Mouse (Mus musculus): ENCODE results near the gene Cmah. TPM values are rescaled to one million over a fixed set of nuclear protein-coding genes. Genes with fewer than 3 reads are reported as not detected.
"Not testable (repeated sequence)": the region's sequence is repeated elsewhere in the genome, so short reads cannot be mapped to it uniquely, and the experiment has no call there.

Cmah gene
- polyA plus RNA-seq, 1 experiment from 2014 or later, result 0.13 TPM

DNA sequence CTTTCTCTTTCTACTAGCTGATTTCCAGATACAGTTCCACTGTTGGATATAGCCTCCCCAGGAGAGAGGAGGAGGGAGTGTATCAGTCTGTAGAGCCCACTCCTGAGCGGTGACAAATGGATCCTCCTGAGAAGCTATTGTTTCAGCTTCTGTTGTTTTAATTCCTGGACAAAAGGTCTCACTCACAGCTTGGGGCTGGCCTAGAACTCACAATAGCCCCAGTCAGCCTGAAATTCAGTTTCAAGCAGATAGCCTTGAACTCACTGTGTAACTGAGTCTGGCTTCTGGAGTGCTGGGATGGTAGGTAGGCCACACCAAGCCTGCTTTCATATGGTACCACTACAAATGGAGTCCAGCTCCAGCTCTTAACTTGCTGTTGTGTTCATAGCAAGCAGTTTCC, 32.0 kb downstream of the Cmah start:
- H3K27ac ChIP-seq, result no peak overlapping the region
- ATAC-seq, result no peak
- no peaks in the 10 kb centered on the region for H3K27me3 ChIP-seq
- no peak overlapping the region for H3K4me2 ChIP-seq
- 48% methylated on average over 1 of the region's 1 CpGs for WGBS
- H3K9me3 ChIP-seq (replicated peaks), result no peaks in the 10 kb centered on the region
- no peaks in the 10 kb centered on the region for H3K4me1 ChIP-seq
- H3K36me3 ChIP-seq (ENCODE audit: poor library complexity, severe bottlenecking), result no peaks in the 10 kb centered on the region
- H3K9ac ChIP-seq, result no peak overlapping the region
- H3K4me3 ChIP-seq, result no peak overlapping the region

DNA sequence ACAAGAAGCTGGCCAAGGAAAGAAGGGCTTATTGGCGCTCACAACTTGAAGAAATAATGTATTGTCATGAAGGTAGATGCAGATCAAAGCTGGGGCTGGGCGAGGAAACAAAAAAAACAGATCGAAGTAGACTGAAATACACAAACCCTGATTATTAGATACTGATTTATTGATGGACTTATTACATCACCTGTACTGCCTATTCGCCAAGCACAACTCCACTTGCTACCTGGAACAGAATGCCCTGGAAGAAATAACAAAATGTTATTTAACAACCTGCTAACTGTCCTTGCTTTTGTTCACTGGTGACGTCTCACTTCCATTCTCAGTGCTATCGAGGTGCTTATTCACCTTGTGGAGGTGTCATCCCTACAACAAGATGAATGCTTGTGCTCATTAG, 38.0 kb downstream of the Cmah start:
- Histone ChIP-seq H3K27ac (no peak overlapping the region), H3K36me3 (ENCODE audit: poor library complexity, severe bottlenecking) (no peaks in the 10 kb centered on the region), H3K4me3 (no peak overlapping the region), H3K27me3 (no peaks in the 10 kb centered on the region), H3K9ac (no peak overlapping the region), H3K9me3 (replicated peaks) (no peaks in the 10 kb centered on the region; the same call in 1 of the 2 replicates), H3K4me2 (no peak overlapping the region), H3K4me1 (no peaks in the 10 kb centered on the region)
- 94% methylated on average over 6 of the region's 6 CpGs for WGBS
- no peak for ATAC-seq

DNA sequence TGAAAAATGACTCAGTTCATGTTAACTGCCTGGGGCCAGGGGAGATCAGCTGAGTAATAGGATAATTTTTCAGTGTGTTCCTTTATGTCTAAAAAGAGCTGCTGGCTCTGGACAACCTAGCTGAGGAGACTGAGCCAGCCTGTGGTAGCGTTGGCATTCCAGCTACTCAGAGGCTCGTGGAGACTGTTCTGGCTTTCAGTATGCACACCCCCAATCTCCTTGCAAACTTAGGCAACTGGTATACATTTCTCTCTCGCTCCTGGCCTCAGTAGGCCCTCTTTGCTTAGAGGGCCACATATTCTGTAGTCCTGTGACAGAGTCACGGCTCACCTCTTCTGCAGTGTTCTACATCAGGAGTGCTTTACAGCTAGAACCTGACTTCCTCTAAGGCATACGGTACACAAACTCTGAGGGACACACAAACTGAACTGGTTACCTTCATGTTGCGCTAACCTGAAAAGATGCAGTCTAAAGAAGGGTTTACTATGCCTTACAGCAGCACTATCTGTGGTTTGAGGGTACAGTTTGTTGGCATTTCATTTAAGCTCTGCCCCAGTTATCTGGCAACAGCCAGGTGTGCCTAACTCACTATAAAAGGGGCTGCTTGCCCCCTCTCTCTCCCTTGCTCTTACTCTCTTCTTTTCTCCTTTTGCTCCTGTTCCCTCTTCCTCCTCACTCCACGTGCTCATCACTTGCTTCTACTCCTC, 45.8 kb downstream of the Cmah start:
- no peak overlapping the region for H3K27ac ChIP-seq
- H3K9ac ChIP-seq, result no peak overlapping the region
- H3K4me3 ChIP-seq, result no peak overlapping the region
- H3K36me3 ChIP-seq (ENCODE audit: poor library complexity, severe bottlenecking), result no peaks in the 10 kb centered on the region
- no peaks in the 10 kb centered on the region; the same call in 1 of the 2 replicates for H3K9me3 ChIP-seq (replicated peaks)
- no peak for ATAC-seq
- no peaks in the 10 kb centered on the region for H3K4me1 ChIP-seq
- WGBS, result 88% methylated on average over 7 of the region's 7 CpGs
- no peak overlapping the region for H3K4me2 ChIP-seq
- no peaks in the 10 kb centered on the region for H3K27me3 ChIP-seq

DNA sequence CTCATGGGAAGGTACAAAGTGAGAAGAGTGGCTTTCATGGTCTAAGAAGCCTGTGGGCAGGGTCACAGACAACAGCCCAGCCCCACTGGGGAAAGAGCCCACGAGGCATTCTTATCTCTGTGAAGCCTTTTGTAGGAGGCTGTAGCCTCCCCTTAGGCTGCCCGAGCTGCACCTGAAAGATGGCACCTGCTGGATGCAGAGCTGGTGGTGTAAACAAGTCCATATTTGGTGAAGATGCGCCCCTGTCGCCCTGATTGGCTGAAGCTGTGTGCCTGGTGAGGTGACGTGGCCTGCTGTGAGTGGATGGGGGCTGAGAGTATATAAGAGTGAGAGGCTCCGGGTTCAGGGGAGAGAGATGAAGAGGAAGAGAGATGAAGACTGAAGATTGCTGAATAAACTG, 47.4 kb downstream of the Cmah start:
- WGBS, result 83% methylated on average over 6 of the region's 6 CpGs
- not testable (repeated sequence) for H3K4me2 ChIP-seq; H3K9ac ChIP-seq; H3K27me3 ChIP-seq; H3K4me1 ChIP-seq; H3K27ac ChIP-seq; H3K4me3 ChIP-seq; H3K9me3 ChIP-seq (replicated peaks); ATAC-seq; H3K36me3 ChIP-seq (ENCODE audit: poor library complexity, severe bottlenecking)

DNA sequence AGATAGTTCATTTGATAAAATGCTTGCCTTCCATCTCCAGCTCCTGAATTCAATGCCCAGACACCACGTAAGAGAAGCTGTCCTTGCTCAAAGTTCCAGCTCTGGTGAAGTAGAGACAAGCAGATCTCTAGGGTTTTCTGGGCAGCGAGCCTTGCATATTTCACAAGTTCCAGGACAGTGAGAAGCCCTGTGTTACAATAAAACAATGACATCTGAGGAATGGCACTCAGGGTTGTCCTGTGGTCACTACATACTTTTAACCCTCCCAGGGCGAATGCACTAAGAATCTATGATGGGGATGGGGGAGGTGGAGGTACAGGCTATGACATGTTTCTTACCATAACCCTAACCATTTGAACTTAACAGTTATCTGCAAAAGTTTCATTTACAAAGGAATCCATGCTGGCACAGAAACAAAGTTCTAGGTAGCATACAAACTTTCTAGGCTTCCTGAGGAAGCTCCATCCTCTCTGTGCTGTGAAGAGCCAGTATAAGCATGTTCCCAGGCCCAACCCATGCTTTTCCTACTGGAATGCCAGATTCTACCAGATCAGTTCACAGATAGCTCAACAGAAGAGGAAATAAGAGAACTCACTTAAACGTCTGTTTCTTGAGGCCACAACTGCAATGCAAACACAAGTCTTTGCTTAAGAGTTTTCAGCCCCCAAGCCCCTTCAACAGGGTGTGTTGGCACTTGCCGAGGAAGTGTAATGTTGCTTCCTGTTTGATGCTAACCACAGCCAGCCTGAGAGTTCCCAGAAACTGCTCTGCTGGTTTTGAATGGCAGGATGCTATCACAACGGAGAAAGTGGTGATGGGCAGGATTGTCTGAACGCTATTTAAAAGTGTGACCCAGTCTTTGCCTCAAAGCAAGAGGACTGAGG, 48.4 kb downstream of the Cmah start:
- H3K27ac ChIP-seq, result no peak overlapping the region
- ATAC-seq, result no peak
- WGBS, result 86% methylated on average over 7 of the region's 7 CpGs
- no peak overlapping the region for H3K4me2 ChIP-seq
- no peaks in the 10 kb centered on the region for H3K27me3 ChIP-seq
- no peak overlapping the region for H3K4me3 ChIP-seq
- no peaks in the 10 kb centered on the region for H3K9me3 ChIP-seq (replicated peaks)
- H3K4me1 ChIP-seq, result no peaks in the 10 kb centered on the region
- no peaks in the 10 kb centered on the region for H3K36me3 ChIP-seq (ENCODE audit: poor library complexity, severe bottlenecking)
- H3K9ac ChIP-seq, result no peak overlapping the region

DNA sequence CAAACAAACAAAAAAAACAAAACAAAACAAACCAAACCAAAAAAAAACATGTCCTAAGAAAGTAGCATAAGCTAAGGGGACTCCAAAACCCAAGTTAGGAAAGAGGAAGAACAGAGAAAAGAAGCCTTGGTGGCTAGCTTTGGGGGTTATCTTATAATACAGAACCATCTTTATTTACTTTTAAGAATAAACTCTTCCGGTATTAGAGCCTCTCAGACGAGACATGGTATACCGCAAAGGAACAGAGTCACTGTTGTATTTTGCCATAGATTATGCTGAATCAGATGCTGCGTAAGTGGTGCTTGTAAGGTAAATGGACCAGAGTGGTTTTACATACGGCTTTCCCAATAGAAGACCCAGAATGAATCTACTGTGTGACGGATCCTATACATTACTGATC, 53.5 kb downstream of the Cmah start:
- ATAC-seq, result no peak
- Histone ChIP-seq H3K9me3 (replicated peaks) (no peaks in the 10 kb centered on the region), H3K4me3 (no peak overlapping the region), H3K4me2 (no peak overlapping the region), H3K27ac (no peak overlapping the region), H3K27me3 (no peaks in the 10 kb centered on the region), H3K9ac (no peak overlapping the region), H3K4me1 (peaks cover 14% of the 10 kb centered on the region), H3K36me3 (ENCODE audit: poor library complexity, severe bottlenecking) (no peaks in the 10 kb centered on the region)
- 87% methylated on average over 6 of the region's 6 CpGs for WGBS

DNA sequence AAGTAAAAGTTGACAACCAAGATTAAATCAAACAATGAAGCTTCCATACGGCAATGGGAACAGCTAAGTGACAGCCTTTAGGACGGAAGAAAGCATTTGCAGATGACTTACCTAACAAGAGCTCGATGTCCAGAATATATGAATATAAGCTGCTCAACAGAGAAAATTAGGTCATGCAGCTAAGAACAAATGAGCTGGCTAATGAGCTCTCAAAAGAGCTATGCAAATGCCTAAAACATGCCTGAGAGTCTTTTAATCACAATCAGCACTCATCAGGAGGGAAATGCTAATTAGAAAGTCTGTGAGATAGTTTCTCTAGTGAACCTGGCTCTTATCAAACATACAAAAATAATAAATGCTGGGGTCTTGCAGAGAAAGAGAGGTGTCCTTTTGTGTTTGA, 56.7 kb downstream of the Cmah start:
- peak; percentile 77 for ATAC-seq
- Histone ChIP-seq H3K9me3 (replicated peaks) (no peaks in the 10 kb centered on the region), H3K4me1 (peaks cover 14% of the 10 kb centered on the region), H3K4me3 (no peak overlapping the region), H3K27me3 (no peaks in the 10 kb centered on the region), H3K9ac (no peak overlapping the region), H3K36me3 (ENCODE audit: poor library complexity, severe bottlenecking) (no peaks in the 10 kb centered on the region), H3K27ac (peak overlapping the region; percentile 49; the same call in 1 of the 2 replicates), H3K4me2 (no peak overlapping the region)
- WGBS, result 17% methylated on average over 3 of the region's 3 CpGs

DNA sequence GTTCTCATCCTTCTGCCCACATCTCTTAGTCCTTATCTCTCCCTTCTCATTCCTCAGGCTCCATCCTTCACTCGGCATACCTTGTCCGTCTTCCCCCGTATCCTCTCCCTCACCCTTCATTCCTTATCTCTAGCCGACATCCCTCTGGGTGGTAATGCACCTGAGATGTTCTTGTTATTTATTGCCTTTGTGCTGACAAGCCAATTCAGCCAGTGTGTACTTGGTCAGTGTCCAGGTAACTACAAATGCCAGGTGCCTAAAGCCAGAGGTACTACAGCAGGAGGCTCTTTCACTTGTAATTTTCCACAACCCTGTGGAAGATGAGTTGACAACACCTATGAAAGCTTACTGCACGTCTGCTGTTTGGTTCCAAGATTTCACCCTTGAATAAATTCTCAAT, 64.7 kb downstream of the Cmah start:
- Histone ChIP-seq H3K4me3 (no peak overlapping the region), H3K4me1 (peaks cover 13% of the 10 kb centered on the region; the same call in 1 of the 2 replicates), H3K27me3 (no peaks in the 10 kb centered on the region), H3K27ac (no peak overlapping the region), H3K9ac (no peak overlapping the region), H3K4me2 (no peak overlapping the region), H3K9me3 (replicated peaks) (no peaks in the 10 kb centered on the region), H3K36me3 (ENCODE audit: poor library complexity, severe bottlenecking) (no peaks in the 10 kb centered on the region)
- no peak for ATAC-seq
- 92% methylated on average over 5 of the region's 5 CpGs for WGBS

DNA sequence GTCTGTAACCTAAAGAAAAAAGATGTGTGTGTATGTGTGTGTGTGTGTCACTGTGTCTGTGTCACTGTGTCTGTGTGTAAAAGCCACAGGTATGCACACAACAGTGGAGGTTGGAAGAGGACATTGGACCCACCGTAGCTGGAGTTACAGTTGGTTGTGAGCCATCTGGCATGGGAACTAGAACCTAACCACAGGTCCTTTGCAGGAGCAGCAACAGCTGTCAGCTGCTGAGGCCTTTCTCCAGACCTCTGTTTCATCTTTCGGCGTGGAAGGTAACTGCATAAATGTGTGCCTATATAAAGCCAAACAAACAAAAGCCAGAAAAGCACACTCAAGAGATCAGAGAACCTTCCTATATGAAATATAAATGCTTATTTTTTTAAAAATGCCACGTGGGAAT, 65.5 kb downstream of the Cmah start:
- H3K27ac ChIP-seq, result no peak overlapping the region
- no peaks in the 10 kb centered on the region for H3K27me3 ChIP-seq
- no peak overlapping the region for H3K9ac ChIP-seq
- H3K4me3 ChIP-seq, result no peak overlapping the region
- no peaks in the 10 kb centered on the region for H3K36me3 ChIP-seq (ENCODE audit: poor library complexity, severe bottlenecking)
- no peak for ATAC-seq
- 66% methylated on average over 4 of the region's 4 CpGs for WGBS
- H3K4me1 ChIP-seq, result peaks cover 13% of the 10 kb centered on the region; the same call in 1 of the 2 replicates
- H3K9me3 ChIP-seq (replicated peaks), result no peaks in the 10 kb centered on the region
- H3K4me2 ChIP-seq, result no peak overlapping the region

DNA sequence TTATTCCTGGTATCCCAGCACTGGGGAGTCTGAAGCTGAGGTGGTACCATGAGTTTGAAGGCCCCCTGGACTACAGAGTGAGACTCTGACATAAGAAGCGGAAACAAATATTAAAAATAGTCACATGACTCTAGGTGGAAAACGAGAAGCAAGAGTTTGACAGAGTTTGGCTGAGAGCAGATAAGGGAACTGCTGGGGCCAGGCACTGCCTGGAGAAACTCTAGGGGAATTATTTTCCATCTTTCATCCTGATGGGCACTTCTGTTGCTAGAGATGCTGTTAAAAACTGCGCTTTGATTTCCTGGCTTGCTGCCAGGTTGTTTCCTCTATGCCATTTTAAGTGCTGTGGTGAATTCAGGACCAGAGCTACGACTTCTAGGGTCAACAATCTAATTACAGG, 65.9 kb downstream of the Cmah start:
- H3K4me2 ChIP-seq, result no peak overlapping the region
- no peak overlapping the region for H3K27ac ChIP-seq
- no peaks in the 10 kb centered on the region for H3K36me3 ChIP-seq (ENCODE audit: poor library complexity, severe bottlenecking)
- ATAC-seq, result no peak
- peaks cover 13% of the 10 kb centered on the region; the same call in 1 of the 2 replicates for H3K4me1 ChIP-seq
- no peaks in the 10 kb centered on the region for H3K27me3 ChIP-seq
- H3K4me3 ChIP-seq, result no peak overlapping the region
- H3K9me3 ChIP-seq (replicated peaks), result no peaks in the 10 kb centered on the region
- H3K9ac ChIP-seq, result no peak overlapping the region
- WGBS, result 38% methylated on average over 4 of the region's 4 CpGs

DNA sequence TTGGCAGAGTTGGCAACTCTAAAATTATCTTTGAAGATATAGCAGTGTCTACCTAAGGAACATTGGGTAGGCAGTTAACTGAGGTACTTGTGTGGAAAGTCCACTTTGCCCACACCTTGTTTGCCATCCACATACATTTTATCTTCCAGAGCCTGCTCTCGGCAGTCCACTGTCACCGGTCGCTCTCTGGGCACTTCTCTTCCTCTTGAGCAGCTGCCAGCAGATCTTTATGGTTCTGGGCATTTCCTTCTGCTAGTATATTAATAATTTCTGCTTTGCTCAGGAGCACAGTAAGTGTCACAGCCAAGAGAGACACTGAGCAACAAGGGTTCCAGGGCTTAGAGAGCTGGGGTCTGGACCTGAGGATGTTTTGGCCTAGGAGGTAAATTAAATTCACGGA, 68.6 kb downstream of the Cmah start:
- Histone ChIP-seq H3K4me3 (no peak overlapping the region), H3K4me2 (no peak overlapping the region), H3K27me3 (no peaks in the 10 kb centered on the region), H3K4me1 (peaks cover 13% of the 10 kb centered on the region; the same call in 1 of the 2 replicates), H3K9ac (no peak overlapping the region), H3K9me3 (replicated peaks) (no peaks in the 10 kb centered on the region), H3K27ac (no peak overlapping the region), H3K36me3 (ENCODE audit: poor library complexity, severe bottlenecking) (no peaks in the 10 kb centered on the region)
- 96% methylated on average over 4 of the region's 4 CpGs for WGBS
- no peak for ATAC-seq

DNA sequence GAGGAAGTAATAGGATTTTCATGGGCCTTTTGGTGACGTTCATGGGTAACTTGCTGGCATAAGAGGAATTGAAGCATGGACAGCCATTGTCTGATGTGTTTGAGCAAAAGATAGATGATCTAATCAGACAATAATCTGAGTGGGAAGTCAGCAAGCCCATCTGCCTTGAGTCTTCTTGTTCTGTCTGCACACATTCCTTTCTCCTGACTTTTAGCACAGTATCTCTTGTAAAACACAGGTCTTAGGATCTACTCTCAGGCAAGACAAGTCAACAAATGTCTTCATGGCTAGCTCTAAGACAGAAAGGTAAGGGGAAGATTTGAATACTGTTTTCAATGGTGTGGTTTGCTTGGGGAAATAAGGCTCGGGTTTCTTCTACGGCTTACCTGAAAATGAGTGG, 70.0 kb downstream of the Cmah start:
- Histone ChIP-seq H3K9me3 (replicated peaks) (no peaks in the 10 kb centered on the region), H3K9ac (no peak overlapping the region), H3K36me3 (ENCODE audit: poor library complexity, severe bottlenecking) (no peaks in the 10 kb centered on the region), H3K27me3 (no peaks in the 10 kb centered on the region), H3K4me3 (no peak overlapping the region), H3K4me1 (peaks cover 17% of the 10 kb centered on the region; the same call in 1 of the 2 replicates), H3K27ac (no peak overlapping the region), H3K4me2 (no peak overlapping the region)
- 85% methylated on average over 3 of the region's 3 CpGs for WGBS
- ATAC-seq, result no peak
